Mouse (Mus musculus): ENCODE data around the gene Ncmap. TPM values are rescaled to one million over a fixed set of nuclear protein-coding genes. Genes with fewer than 3 reads are reported as not detected.
"Not testable (repeated sequence)": the region's sequence is repeated elsewhere in the genome, so short reads cannot be mapped to it uniquely, and the experiment has no call there.

The Ncmap gene
- total RNA-seq, 4 experiments from 2014 or later, result 0.82 to 1.9 (median 1.2) TPM

DNA sequence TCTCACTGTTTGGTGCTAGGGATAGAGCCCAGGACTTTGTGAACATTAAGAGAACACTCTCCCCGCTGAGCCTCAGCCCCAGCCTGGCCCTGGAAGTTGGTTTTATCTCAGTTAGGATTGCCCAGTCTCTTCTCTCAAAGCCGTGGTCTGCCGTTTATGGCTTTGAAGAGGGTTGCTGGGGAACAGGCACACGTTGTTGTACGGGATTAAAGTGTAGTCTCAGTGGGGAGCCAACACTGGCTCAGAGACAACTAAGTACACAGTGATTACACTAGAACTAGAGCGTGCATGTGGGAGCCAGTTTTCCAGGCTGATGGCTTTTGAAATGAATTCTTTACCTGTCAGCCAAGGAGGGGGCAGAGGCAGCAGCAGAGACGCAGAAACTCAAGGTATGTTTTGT, 3.9 kb upstream of the Ncmap start:
- DNase-seq (ENCODE audit: low spot score in 2 of 2), result no peak

GRCm38 (mm10) chr4:135397551-135397950, 476 bp downstream of the Ncmap start:
- DNase-seq (ENCODE audit: low spot score in 2 of 2), result no peak

GRCm38 (mm10) chr4:135396303-135396702, 1.7 kb downstream of the Ncmap start:
- no peak for DNase-seq (ENCODE audit: low spot score in 2 of 2)

GRCm38 (mm10) chr4:135395375-135395774, 2.7 kb downstream of the Ncmap start:
- DNase-seq (ENCODE audit: low spot score in 2 of 2), result no peak

DNA sequence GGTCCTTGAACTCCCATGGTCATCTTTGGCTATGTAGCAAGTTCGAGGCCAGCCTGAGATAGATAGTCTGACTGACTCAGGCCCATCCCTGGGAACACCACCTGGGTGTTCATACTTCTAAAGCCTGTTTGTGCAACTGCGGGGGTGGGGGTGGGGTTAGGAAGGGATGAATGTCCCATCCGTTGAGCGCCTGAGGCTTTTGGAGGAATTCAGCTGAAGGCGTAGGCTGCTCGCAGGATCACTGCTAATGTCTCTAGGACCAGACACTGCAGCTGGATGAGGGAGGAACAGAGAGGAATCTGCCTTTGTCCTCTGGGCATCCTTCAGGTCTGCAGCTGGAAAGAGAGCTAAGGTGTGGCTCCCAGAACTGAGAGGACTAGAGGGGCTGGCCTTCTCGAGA, 3.4 kb downstream of the Ncmap start:
- DNase-seq (ENCODE audit: low spot score in 2 of 2), result no peak

GRCm38 (mm10) chr4:135393381-135393780, 4.6 kb downstream of the Ncmap start:
- DNase-seq (ENCODE audit: low spot score in 2 of 2), result no peak

- no peak for DNase-seq (ENCODE audit: low spot score in 2 of 2)
Measured at GRCm38 (mm10) chr4:135392801-135393200, 5.2 kb downstream of the Ncmap start.

DNA sequence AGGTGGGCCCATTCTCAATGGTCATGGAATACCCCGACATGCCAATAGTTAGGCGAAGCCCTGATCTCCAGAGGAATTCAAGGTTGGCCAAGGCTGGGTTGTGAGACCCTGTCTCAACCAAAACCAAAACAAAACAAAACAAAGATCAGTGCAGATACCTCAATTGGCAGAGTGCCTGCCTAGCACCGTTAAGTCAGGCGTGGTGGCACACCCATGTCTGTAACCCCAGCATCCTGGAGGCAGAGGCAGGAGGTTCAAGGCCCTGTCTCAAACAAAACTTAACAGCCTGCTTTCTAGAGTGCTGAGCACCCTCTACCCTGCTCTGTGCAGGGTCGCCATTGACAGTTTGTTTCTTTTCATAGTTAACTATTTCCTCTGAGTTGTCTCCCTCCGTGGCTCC, 7.0 kb downstream of the Ncmap start:
- no peak for DNase-seq (ENCODE audit: low spot score in 2 of 2)

GRCm38 (mm10) chr4:135385614-135386013, 12.4 kb downstream of the Ncmap start:
- DNase-seq (ENCODE audit: low spot score in 2 of 2), result no peak

- DNase-seq (ENCODE audit: low spot score in 2 of 2), result peak in 1 of 2 experiments; percentile 20
Measured at GRCm38 (mm10) chr4:135382316-135382715, 15.7 kb downstream of the Ncmap start.

- DNase-seq (ENCODE audit: low spot score in 2 of 2), result no peak
Measured at GRCm38 (mm10) chr4:135381355-135381754, 16.7 kb downstream of the Ncmap start.

DNA sequence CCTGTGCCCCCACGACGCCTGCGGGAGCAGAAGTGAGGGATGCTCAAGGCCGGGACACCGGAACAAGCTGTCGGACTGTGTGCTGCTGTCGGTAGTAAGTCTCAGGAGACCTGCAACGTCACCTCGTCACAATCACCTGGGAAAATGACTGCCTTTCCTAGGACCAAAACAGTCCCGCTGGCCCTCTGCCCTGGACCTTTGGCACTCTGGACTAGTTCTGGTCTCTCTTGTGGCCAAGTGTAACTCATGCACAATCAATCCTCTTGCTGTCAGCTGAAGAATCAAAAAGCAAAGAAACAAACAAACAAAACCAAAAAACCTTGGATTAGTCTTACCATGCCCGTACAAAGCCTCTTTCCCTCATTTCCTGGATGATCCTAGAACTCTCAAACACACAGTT, 20.8 kb downstream of the Ncmap start:
- DNase-seq (ENCODE audit: low spot score in 2 of 2), result no peak

DNA sequence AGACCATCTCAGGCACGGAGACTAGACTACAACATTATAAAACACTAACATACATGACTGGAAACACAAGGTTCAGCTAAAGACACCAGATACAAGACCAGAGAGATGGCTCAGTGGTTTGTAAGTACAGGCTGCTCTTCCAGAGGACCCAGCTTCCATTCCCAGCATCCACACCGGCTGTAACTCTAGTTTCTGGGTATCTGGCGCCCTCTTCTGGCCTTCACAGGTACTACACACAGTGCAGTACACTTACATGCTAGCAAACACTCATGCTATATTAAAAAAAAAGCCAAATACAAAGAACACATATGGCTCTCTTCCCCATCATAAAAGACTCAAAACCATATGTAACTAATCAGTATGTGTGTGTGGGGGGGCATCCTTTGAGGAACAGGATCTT, 22.6 kb downstream of the Ncmap start:
- DNase-seq (ENCODE audit: low spot score in 2 of 2), result no peak

DNA sequence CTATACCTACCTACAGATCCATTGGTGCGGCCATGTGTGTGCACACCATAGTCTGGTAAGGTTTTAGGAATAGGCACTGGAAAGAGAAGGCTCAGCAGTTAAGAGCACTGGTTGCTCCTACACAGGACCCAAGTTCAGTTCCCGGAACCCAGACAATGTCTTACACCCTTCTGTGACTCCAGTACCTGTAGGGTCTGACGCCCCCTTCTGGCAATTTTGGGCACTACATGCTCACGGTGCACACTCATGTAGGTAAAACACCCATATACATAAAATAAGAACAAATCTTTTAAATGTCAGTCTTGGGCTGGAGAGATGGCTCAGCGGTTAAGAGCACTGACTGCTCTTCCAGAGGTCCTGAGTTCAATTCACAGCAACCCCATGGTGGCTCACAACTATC, 24.7 kb downstream of the Ncmap start:
- DNase-seq (ENCODE audit: low spot score in 2 of 2), result no peak

DNA sequence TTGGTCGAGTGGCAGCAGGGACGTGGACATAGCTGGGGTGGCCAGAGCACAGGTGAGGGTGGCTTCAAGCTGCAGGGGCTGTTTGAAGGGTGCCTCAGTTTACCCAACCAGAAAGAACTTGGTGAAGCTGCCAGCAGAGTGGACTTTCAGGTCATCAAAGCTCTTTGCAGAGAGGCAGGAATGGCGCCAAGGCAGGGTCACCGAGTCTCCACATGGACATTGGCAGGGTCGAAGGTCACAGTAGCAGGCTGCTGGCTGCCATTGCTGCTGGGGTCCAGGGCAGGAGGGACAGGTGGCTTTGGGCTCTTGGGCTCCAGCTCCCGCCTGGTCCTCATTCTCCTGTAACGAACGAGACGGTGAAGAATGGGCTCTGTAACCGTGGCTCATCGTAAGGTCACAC, 27.7 kb downstream of the Ncmap start:
- DNase-seq (ENCODE audit: low spot score in 2 of 2), result no peak

DNA sequence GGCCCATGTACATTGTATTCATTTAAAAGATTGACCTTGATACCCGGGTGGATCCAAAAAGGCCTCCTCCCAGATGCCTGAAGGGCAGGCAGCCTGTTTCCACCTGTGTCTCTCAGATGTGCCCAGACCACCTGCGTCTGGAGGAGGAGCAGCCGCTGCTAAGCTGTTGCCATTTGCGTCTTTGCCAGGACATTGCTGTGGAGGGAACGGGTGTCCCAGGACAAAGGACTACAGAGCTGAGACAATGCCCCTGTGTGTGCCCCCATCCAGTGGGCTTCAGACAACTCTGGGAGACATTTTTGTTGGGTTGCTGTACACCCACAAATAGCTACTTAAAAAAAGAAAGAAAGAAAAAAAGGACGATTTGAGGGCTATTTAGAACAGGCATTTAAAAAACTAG, 35.2 kb downstream of the Ncmap start:
- no peak for DNase-seq (ENCODE audit: low spot score in 2 of 2)

DNA sequence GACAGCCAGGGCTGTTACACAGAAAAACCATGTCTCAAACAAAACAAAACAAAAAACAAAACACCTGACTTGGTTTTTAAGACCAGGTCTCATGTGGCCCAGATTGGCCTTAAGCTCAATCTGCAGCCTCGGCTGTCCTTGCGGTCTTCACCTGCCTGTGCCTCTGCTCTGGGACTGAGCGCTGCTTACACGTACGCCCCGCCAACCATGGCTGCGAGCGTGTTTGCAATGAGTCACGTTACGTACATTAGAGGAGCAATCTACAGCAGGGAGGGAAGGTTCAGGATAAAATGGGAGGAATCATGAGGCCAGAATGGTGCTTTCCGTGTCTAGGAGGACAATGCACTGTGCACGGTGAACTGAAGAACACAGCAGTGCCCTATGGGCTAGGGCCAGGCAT, 36.3 kb downstream of the Ncmap start:
- DNase-seq (ENCODE audit: low spot score in 2 of 2), result no peak

GRCm38 (mm10) chr4:135358736-135359135, 39.3 kb downstream of the Ncmap start:
- no peak for DNase-seq (ENCODE audit: low spot score in 2 of 2)

DNA sequence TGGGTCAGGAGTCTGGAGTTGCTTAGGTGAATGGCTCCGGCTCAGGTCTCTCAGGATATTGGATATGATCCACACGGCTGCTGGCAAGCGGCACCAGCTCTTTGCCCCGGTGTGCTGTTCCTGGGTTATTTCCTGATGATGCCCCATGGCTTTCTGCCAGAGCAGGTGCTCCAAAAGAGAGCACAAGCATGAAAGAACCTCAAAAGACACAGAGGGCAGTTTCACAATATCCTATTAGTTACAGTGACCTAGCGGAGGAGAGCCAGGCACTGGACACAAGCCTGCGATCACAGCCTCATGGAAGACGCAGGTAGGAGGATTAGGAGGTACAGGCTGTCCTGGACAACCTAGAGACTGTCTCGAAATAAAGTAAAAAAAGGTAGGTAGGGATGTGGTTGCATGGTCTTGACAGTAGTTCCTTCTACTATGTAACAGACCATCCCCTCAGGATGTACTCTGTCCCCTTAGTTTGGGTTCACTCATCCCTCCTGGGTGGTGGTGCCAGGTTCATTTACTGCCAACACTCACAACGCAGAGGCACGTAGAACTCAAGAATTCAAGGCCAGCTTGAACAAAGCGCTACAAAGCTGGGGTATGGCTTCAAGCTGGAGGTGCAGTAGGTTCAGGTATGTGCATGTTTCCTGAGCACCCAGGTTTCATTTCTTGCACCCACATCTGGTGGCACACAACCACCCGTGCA, 40.7 kb downstream of the Ncmap start:
- no peak for DNase-seq (ENCODE audit: low spot score in 2 of 2)

DNA sequence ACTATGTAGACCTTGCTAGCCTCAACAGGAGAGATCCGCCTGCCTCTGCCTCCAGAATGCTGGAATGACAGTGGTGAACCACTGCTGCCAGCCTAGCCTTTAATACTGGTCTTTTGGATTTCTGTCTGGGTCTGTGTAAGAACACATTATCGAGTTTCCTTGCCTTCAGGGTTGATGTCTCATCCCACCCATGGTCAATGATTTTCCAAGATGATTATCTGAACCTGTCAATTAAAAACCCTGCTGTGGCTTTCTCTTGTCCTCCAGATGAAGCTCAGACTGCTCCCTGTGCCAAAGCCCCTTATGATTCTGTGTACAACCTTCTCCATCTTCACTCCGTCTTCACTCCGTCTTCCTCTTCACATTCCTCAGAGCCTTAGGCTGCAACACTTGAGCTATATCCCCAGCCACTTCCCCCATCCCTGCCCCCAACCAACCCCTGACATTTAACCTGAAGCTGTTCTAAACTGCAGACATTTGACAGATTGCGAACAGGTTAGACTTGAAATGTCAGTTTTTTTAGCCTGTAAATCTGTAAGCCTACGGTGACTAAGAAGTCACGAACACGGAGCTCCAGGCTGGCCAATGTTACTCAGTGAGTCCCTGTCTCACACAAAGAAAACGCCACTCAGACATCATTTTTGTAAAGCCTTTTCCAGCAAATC, 42.0 kb downstream of the Ncmap start:
- no peak for DNase-seq (ENCODE audit: low spot score in 2 of 2)

- not testable (repeated sequence) for DNase-seq (ENCODE audit: low spot score in 2 of 2)
Measured at GRCm38 (mm10) chr4:135354751-135355150, 43.3 kb downstream of the Ncmap start.

GRCm38 (mm10) chr4:135353794-135354450, 44.1 kb downstream of the Ncmap start:
- DNase-seq (ENCODE audit: low spot score in 2 of 2), result peak in 1 of 2 experiments; percentile 8
